Mouse (Mus musculus) stomach, embryonic 16.5 days (tissue): Measurements from ENCODE around the gene Fgd3. TPM values are rescaled to one million over a fixed set of nuclear protein-coding genes. Genes with fewer than 3 reads are reported as not detected.

ENCODE experiments used
- ATAC-seq: fragments of 200-750 bp; cut with Nextera tagmentation; 2 replicates; pipeline ENCODE4 v1.8.0; 2017; ENCODE audit warnings: moderate number of reproducible peaks, moderate TSS enrichment; ENCODE audit not compliant: insufficient read depth, low FRiP score
- H3K27ac ChIP-seq: fragments of 300-500 bp; sonication (generic); 2 replicates; pipeline ENCODE4 v1.5.1; 2014; ENCODE audit warnings: low read length
- H3K27me3 ChIP-seq: fragments of 300-500 bp; sonication (generic); 2 replicates; pipeline ENCODE4 v1.6.1; 2014; ENCODE audit warnings: low read length, control low read depth, mixed read lengths; ENCODE audit not compliant: control insufficient read depth, insufficient read depth
- H3K36me3 ChIP-seq: fragments of 300-500 bp; sonication (generic); 2 replicates; pipeline ENCODE4 v1.6.1; 2014; ENCODE audit warnings: low read length; ENCODE audit not compliant: control insufficient read depth, insufficient read depth
- H3K4me1 ChIP-seq: fragments of 300-500 bp; sonication (generic); 2 replicates; pipeline ENCODE4 v1.6.1; 2014; ENCODE audit warnings: low read length, control low read depth, mixed read lengths; ENCODE audit not compliant: control insufficient read depth, insufficient read depth
- H3K4me2 ChIP-seq: fragments of 300-500 bp; sonication (generic); 2 replicates; pipeline ENCODE4 v1.6.1; 2014; ENCODE audit warnings: low read depth, low read length, mixed read lengths
- H3K4me3 ChIP-seq: fragments of 300-500 bp; sonication (generic); replicated peaks from 2 replicates; pipeline ENCODE4 v1.5.1; 2014; ENCODE audit warnings: mild to moderate bottlenecking, low read length
- H3K9ac ChIP-seq: fragments of 300-500 bp; sonication (generic); 2 replicates; pipeline ENCODE4 v1.6.1; 2014; ENCODE audit warnings: low read length
- H3K9me3 ChIP-seq: fragments of 300-500 bp; sonication (generic); replicated peaks from 2 replicates; pipeline ENCODE4 v1.6.1; 2016; ENCODE audit warnings: low read length, control low read depth; ENCODE audit not compliant: control insufficient read depth
- WGBS: fragments of 180-500 bp; shearing (Covaris S2); extraction: QIAGEN DNeasy Blood & Tissue Kit; methylation state at CpG from one replicate; pipeline ENCODE4 v1.1.7; 2014; 5-methylcytosine and 5-hydroxymethylcytosine counted together
- polyA plus RNA-seq: library from polyadenylated mRNA; unstranded; fragments of >200 nt; fragmentation: Nextera tagmentation; extraction: Ambion mirVana; gene quantifications from 2 replicates; pipeline ENCODE4 v1.2.1, GENCODE M21; 2015

Fgd3 gene
- polyA plus RNA-seq, 1 experiment from 2014 or later = 0.40 TPM

- Histone ChIP-seq H3K9ac (no peak overlapping the region), H3K36me3 (no peaks in the 10 kb centered on the region), H3K4me2 (no peak overlapping the region), H3K9me3 (no peaks in the 10 kb centered on the region), H3K27me3 (no peaks in the 10 kb centered on the region), H3K4me1 (peaks cover 40% of the 10 kb centered on the region), H3K27ac (no peak overlapping the region), H3K4me3 (no peak overlapping the region)
- ATAC-seq = no peak
- WGBS = 71% methylated on average over 8 of the region's 8 CpGs
These were observed 24.5 kb upstream of the Fgd3 start for GRCm38 (mm10) chr13:49344567-49344966.

GRCm38 (mm10) chr13:49342723-49343100, 22.6 kb upstream of the Fgd3 start:
- peaks cover 40% of the 10 kb centered on the region for H3K4me1 ChIP-seq
- H3K27me3 ChIP-seq = no peaks in the 10 kb centered on the region
- H3K36me3 ChIP-seq = no peaks in the 10 kb centered on the region
- peak overlapping the region; percentile 89; the same call in 1 of the 2 replicates for H3K9ac ChIP-seq
- H3K4me3 ChIP-seq = peak overlapping the region; percentile 80
- no peak overlapping the region for H3K27ac ChIP-seq
- H3K4me2 ChIP-seq = peak overlapping the region; percentile 90
- no peak for ATAC-seq
- no peaks in the 10 kb centered on the region for H3K9me3 ChIP-seq

- Histone ChIP-seq H3K27ac (0 out of 2 replicates have a peak overlapping the region, but pooled peaks have one; percentile 8), H3K36me3 (no peaks in the 10 kb centered on the region), H3K9ac (peak overlapping the region; percentile 89), H3K9me3 (no peaks in the 10 kb centered on the region), H3K4me1 (peaks cover 40% of the 10 kb centered on the region), H3K4me3 (peak overlapping the region; percentile 80), H3K4me2 (peak overlapping the region; percentile 90), H3K27me3 (no peaks in the 10 kb centered on the region)
- ATAC-seq = peak; percentile 2; the same call in 1 of the 2 replicates
- 5% methylated on average over 25 of the region's 25 CpGs for WGBS
These were observed 22.0 kb upstream of the Fgd3 start for GRCm38 (mm10) chr13:49341831-49342722.

- Histone ChIP-seq H3K9ac (peak within 1 kb of the TSS; percentile 89), H3K27me3 (no peaks in the 10 kb centered on the region), H3K9me3 (no peaks in the 10 kb centered on the region), H3K36me3 (no peaks in the 10 kb centered on the region), H3K4me3 (peak within 1 kb of the TSS; percentile 80), H3K4me1 (peaks cover 40% of the 10 kb centered on the region), H3K27ac (peak within 1 kb of the TSS; percentile 50), H3K4me2 (peak within 1 kb of the TSS; percentile 90)
- peak; percentile 99 for ATAC-seq
- WGBS = under 1% methylated on average over 74 of the region's 74 CpGs
These were observed 21.1 kb upstream of the Fgd3 start, which contains the start of gene Bicd2 for GRCm38 (mm10) chr13:49341012-49341830. TSS of gene Bicd2 (plus strand) at chr13:49341585.

- H3K4me1 ChIP-seq = peaks cover 21% of the 10 kb centered on the region
- H3K4me3 ChIP-seq = no peak overlapping the region
- H3K9ac ChIP-seq = no peak overlapping the region
- no peaks in the 10 kb centered on the region for H3K36me3 ChIP-seq
- ATAC-seq = no peak
- 64% methylated on average over 7 of the region's 7 CpGs for WGBS
- no peaks in the 10 kb centered on the region for H3K9me3 ChIP-seq
- no peak overlapping the region for H3K4me2 ChIP-seq
- H3K27me3 ChIP-seq = no peaks in the 10 kb centered on the region
- peak overlapping the region; percentile 34 for H3K27ac ChIP-seq
These were observed 18.9 kb upstream of the Fgd3 start for GRCm38 (mm10) chr13:49338893-49339546.

GRCm38 (mm10) chr13:49335077-49335982, 15.2 kb upstream of the Fgd3 start:
- Histone ChIP-seq H3K4me2 (no peak overlapping the region), H3K9me3 (no peaks in the 10 kb centered on the region), H3K4me3 (no peak overlapping the region), H3K4me1 (no peaks in the 10 kb centered on the region), H3K36me3 (no peaks in the 10 kb centered on the region), H3K27ac (no peak overlapping the region), H3K27me3 (no peaks in the 10 kb centered on the region), H3K9ac (no peak overlapping the region)
- no peak for ATAC-seq
- 81% methylated on average over 12 of the region's 12 CpGs for WGBS

GRCm38 (mm10) chr13:49333250-49333649, 13.1 kb upstream of the Fgd3 start:
- no peak for ATAC-seq
- Histone ChIP-seq H3K9me3 (no peaks in the 10 kb centered on the region), H3K4me2 (no peak overlapping the region), H3K9ac (no peak overlapping the region), H3K27ac (no peak overlapping the region), H3K36me3 (no peaks in the 10 kb centered on the region), H3K27me3 (no peaks in the 10 kb centered on the region), H3K4me3 (no peak overlapping the region), H3K4me1 (no peaks in the 10 kb centered on the region)
- 59% methylated on average over 2 of the region's 2 CpGs for WGBS

GRCm38 (mm10) chr13:49328101-49328500, 8.0 kb upstream of the Fgd3 start:
- Histone ChIP-seq H3K4me1 (no peaks in the 10 kb centered on the region), H3K9me3 (no peaks in the 10 kb centered on the region), H3K9ac (no peak overlapping the region), H3K4me2 (no peak overlapping the region), H3K36me3 (no peaks in the 10 kb centered on the region), H3K27me3 (no peaks in the 10 kb centered on the region), H3K4me3 (no peak overlapping the region), H3K27ac (no peak overlapping the region)
- WGBS = 77% methylated on average over 4 of the region's 4 CpGs
- ATAC-seq = no peak
